Mouse (Mus musculus) kidney, postnatal 25 days (tissue): ENCODE data around the gene Ankrd44.
"Not testable (repeated sequence)": the region's sequence is repeated elsewhere in the genome, so short reads cannot be mapped to it uniquely, and the experiment has no call there.

Experiments used
- DNase-seq, 2 experiments: peaks; one replicate each; pipeline ENCODE4 v3.0.0; 2021; ENCODE audit warnings: mixed read lengths in 2 of 2

The Ankrd44 gene

GRCm38 (mm10) chr1:54925971-54926771, at the start of gene Ankrd44:
Ankrd44 (minus strand) TSS chr1:54926387.
- DNase-seq = peak; percentile 86 to 92

- DNase-seq = no peak
Observed at GRCm38 (mm10) chr1:54971687-54972404, 45.7 kb upstream of the Ankrd44 start.

GRCm38 (mm10) chr1:54966858-54967257, 40.7 kb upstream of the Ankrd44 start:
- no peak for DNase-seq

GRCm38 (mm10) chr1:54965159-54965995, 39.2 kb upstream of the Ankrd44 start:
- no peak for DNase-seq

- no peak for DNase-seq
Observed at GRCm38 (mm10) chr1:54961724-54962123, 35.5 kb upstream of the Ankrd44 start.

- DNase-seq = no peak
Observed at GRCm38 (mm10) chr1:54960613-54961165, 34.5 kb upstream of the Ankrd44 start.

- peak in 1 of 2 experiments; percentile 9 for DNase-seq
Observed at GRCm38 (mm10) chr1:54958525-54958924, 32.3 kb upstream of the Ankrd44 start.

- DNase-seq = not testable (repeated sequence)
Observed at GRCm38 (mm10) chr1:54956995-54957394, 30.8 kb upstream of the Ankrd44 start.

- no peak for DNase-seq
Observed at GRCm38 (mm10) chr1:54954856-54955255, 28.7 kb upstream of the Ankrd44 start.

- DNase-seq = no peak
Observed at GRCm38 (mm10) chr1:54944648-54945047, 18.5 kb upstream of the Ankrd44 start.

- DNase-seq = no peak
Observed at GRCm38 (mm10) chr1:54935466-54935865, 9.3 kb upstream of the Ankrd44 start.

- no peak for DNase-seq
Observed at GRCm38 (mm10) chr1:54934911-54935310, 8.7 kb upstream of the Ankrd44 start.

GRCm38 (mm10) chr1:54933646-54934045, 7.5 kb upstream of the Ankrd44 start:
- DNase-seq = no peak

GRCm38 (mm10) chr1:54932456-54933115, 6.4 kb upstream of the Ankrd44 start:
- DNase-seq = no peak

GRCm38 (mm10) chr1:54931231-54931630, 5.0 kb upstream of the Ankrd44 start:
- no peak for DNase-seq

- DNase-seq = no peak
Observed at GRCm38 (mm10) chr1:54930670-54931200, 4.5 kb upstream of the Ankrd44 start.

GRCm38 (mm10) chr1:54925451-54925934, 694 bp downstream of the Ankrd44 start:
- DNase-seq = peak; percentile 20 to 41

GRCm38 (mm10) chr1:54924760-54925159, 1.4 kb downstream of the Ankrd44 start:
- DNase-seq = no peak

- DNase-seq = no peak
Observed at GRCm38 (mm10) chr1:54924309-54924685, 1.9 kb downstream of the Ankrd44 start.

GRCm38 (mm10) chr1:54923366-54924308, 2.5 kb downstream of the Ankrd44 start:
- peak; percentile 24 to 41 for DNase-seq

GRCm38 (mm10) chr1:54922707-54923106, 3.5 kb downstream of the Ankrd44 start:
- no peak for DNase-seq
